Mouse (Mus musculus) T-cell, adult 66 days (primary cell): ENCODE results near the gene Il27ra. TPM values are rescaled to one million over a fixed set of nuclear protein-coding genes. Genes with fewer than 3 reads are reported as not detected.

ENCODE experiments used
- total RNA-seq, 2 experiments: library from RNA; stranded (reverse); gene quantifications; 3 replicates in 1 of 2; 4 replicates in 1 of 2; pipeline ENCODE4 v1.2.4; 2023

The Il27ra gene
- total RNA-seq: 100 to 1,000 TPM; 284 to 309 TPM

DNA sequence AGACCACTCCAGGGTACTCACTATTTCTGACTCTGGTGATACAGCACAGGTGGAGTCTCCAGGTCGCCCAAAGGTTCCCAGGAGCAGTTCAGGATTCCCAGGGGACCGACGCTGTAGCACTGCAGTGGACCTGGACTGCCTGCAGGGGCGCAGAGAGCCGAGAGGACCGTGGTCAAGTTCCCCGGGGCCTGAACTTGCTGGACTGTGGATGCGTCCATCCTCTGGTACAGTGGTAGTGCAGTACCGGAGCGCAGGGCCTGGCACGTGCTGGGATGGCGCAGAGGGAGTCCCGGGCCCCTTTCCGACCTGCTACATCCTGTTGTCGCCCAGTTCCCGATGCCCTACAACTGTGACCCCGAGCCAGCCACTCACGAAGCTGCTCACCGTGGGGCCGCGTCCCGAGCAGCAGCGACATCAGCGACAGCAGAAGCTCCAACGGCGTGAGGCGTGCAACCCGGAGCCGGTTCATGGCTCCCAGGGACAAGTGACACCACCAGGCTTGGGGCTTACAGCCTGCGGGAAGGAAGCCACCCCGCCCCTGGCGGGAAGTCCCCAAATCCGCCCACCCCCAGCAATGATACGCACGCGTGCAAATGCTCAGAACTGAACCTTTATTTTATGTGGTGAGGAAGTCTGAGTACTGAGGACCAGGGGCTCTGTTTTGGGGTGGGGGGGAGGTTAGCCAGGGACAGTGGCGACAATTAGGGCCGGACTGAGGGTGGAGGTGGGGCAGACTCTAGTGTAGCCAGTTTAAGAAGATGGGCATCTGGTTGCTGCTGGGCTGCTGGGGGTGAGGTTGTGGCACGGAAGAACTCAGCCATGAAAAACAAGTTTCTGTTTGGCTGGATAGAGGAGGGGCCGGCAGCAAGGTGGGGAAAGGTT is at the start of gene Il27ra:
Il27ra (minus strand) TSS at position 524 of the 882 bp plus-strand sequence.

DNA sequence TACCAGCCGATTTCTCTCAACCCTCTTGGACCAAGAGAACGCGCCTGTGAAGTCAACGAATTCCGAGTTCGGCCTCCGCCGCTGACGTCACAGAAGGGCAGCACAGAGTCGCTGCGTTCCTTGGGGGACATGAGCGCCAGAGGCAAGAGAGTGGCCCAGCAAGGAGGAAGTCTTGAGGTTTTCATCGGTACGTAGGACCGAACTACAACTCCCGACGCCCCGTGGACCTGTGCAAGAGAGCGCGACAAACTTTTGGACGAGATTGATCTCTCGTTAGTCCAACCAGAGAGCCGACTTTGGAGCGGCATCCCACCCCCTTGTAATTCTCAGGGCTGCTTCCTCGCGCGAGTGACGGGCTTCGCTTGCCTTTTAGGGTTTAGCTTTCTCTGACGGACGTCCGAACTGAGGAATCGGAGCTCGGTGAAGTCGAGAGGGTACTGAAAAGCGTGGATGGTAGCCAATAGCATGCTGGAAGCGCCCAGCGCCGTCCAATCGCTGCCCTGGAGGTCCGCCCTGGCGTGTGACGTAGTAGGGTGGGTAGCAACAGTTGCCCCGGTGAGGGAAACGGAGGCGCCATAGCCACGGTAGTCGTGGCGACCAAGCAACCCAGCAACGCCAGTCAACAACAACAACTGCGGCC is 24.0 kb upstream of the Il27ra start, which contains the start of gene Rfx1:
Rfx1 (plus strand) TSS at position 544 of the 640 bp plus-strand sequence.

DNA sequence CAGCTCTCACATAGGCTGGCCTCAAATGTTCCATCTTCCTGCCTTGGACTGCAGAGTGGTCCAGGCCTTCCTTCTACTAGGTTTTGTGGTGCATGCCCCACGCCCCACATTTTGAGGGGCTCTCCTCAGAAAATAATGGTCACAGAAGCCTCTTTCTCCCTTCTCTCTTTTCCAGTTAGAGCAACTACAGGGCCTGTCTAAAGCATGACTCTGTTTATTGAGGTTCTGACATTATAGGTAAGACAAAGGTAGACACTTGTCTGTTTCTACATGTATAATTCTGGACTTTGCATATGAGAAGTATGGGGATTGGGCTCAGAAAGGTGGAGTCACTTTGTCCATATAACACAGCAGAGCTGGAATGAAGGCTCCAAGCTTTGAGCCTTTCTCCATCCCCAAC is 22.6 kb upstream of the Il27ra start, which contains the start of gene Gm10643:
Gm10643 (minus strand) TSS at position 101 of the 400 bp plus-strand sequence.

DNA sequence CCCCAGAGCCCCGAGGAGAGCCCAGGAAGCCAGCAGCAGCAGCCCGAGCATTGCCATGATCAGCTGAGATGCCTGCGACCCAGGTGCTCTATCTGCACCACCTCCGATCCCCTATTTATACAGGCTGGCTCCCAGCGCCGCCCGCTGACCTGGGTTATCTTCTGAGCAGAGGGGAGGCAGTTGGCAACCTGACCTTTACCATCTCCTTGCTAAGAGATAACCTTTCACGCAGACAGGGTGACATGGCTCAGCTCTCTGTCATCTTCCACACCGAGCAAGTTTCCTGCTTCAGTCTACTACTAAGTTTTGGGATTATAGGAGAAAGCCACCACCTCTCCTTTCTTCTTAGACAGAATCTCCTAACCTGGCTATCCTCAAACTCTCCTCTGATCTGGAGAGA is 2.5 kb upstream of the Il27ra start, which contains the start of gene Rln3:
Rln3 (minus strand) TSS at position 101 of the 400 bp plus-strand sequence.

DNA sequence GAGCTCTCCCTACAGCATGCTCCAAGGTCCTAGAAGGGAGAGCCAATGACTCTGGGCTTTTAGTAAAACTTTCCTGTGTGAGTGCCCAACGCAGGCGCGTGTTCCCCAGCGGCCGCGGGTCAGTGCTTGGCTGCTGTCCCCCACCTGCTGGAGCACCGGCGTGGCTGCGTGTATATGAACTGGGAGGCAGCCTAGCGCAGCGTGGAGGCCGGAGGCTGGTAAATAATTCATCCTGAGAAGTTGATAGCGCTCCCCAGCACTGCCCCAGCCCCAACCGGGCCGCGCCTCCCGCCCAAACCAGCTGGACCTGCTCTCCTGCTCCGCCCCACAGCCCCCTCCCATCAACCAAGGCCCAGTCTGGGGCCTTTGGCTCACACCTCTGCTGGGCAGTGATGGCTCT is 21.3 kb downstream of the Il27ra start, which contains the start of gene Palm3:
Palm3 (plus strand) TSS at position 376 of the 400 bp plus-strand sequence.

DNA sequence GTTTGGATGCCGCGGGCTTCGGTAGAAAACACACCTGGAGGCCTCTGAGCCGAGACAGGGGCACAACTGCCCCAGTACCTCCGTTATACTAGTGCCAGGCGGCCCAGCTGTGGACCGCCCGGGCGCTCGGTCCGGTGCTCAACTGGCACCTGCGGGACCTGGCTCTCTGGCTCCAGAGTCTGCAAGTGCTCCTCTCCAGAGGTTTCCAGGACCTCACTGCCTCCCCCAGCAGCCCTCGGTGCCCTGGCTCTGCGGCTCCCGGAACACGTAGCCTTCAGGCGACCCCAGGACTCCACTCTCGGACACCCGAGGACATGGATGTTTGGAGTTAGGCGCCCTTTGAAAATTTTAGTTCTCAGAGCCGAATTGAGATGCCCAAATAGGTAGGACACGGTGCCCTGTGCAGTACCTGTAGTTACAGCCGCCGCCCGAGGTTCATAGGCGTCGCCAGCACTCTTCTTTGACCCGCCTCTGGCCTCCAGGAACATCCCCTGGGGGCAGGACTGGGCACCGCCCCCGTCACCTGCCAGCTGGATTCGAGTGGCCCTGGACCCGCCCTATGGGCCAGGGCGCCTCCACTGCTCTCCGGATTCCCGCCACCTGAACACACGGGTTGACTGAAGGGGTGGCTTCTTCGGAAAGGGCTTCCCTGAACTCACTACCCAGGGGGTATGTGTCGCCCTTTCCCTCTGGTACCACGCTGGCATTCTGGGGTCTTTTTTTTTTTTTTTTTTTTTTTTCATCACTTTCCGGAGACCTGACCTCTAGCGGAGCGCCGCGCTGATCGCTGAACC is 30.5 kb downstream of the Il27ra start, which contains the start of gene 2210011C24Rik:
2210011C24Rik (minus strand) TSS at position 467 of the 794 bp plus-strand sequence.

DNA sequence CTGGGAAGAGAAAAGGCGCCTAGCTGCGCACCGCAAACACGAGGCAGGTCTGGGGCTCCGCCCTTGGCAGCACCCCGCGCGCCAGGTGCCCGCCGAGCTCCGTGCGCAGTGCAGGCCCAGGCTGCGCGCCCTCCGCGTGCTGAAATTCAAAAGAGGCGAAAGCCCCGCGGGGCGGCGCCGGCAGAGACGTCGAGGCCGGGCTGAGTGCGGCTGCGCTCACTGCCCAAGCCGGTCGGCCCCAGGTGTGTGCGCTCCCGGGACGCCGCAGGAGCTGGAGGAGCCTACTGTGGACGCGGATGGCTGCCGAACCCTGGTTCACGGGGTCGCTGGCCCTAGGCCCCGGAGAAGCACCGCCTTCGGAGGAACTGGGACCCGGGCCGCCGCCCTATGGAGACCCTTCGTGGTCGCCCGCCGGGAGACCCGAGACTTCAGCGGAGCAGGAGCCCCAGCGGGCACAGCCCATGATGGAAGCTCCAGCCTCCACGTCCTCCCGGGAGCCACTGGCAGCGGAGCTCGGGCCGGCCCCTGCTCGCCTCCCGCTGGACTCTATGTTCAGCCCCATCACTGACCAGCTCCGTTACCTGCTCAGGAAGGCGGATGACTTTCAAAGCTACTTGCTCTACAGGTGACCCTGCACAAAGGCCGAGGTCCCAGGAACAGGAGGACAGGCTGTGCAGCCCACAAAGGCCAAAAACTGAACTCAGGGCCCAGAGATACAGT is 40.9 kb downstream of the Il27ra start, which contains the start of gene 1700067K01Rik:
1700067K01Rik (plus strand) TSS at position 222 of the 720 bp plus-strand sequence.

DNA sequence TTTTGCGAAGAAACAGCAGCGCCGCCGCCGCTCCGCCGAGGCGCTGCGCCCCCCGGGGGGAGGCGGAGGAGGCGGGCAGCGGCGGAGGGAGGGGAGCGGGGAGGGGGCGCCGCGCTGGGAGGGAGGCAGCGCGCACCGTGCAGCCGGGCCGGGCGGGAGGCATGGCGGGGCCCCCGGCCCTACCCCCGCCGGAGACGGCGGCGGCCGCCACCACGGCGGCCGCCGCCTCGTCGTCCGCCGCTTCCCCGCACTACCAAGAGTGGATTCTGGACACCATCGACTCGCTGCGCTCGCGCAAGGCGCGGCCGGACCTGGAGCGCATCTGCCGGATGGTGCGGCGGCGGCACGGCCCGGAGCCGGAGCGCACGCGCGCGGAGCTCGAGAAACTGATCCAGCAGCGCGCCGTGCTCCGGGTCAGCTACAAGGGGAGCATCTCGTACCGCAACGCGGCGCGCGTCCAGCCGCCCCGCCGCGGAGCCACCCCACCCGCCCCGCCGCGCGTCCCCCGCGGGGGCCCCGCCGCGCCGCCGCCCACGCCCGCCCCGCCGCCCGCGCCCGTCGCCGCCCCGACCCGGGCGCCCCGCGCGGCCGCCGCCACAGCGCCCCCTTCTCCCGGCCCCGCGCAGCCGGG is 44.8 kb downstream of the Il27ra start, which contains the start of gene Samd1:
Samd1 (plus strand) TSS at position 162 of the 631 bp plus-strand sequence.

Other genes with a start within 250 kb of the Il27ra start
- gene Adgrl1, start 142.5 kb downstream of the Il27ra start, total RNA-seq: 10 to 100 TPM; 68.1 to 74.6 TPM
- gene Gm10644, start 87.4 kb downstream of the Il27ra start, total RNA-seq: 1 to 10 TPM in 1 of 2 experiments, under 1 TPM in 1; 0.98 to 1.2 TPM
- gene Asf1b, start 87.1 kb downstream of the Il27ra start, total RNA-seq: 10 to 100 TPM in 1 of 2 experiments, 1 to 10 TPM in 1; 9.5 to 12.8 TPM
- gene Prkaca, start 69.6 kb downstream of the Il27ra start, total RNA-seq: 10 to 100 TPM; 38.9 to 43.0 TPM
- 10 to 100 TPM; 47.5 to 55.7 TPM for gene Samd1, start 44.9 kb downstream of the Il27ra start, total RNA-seq
- gene 1700067K01Rik, start 41.1 kb downstream of the Il27ra start, total RNA-seq: under 1 TPM; 0.87 to 0.89 TPM
- not detected for gene 2210011C24Rik, start 30.4 kb downstream of the Il27ra start, total RNA-seq
- gene Palm3, start 21.1 kb downstream of the Il27ra start, total RNA-seq: not detected
- 1 to 10 TPM; 2.7 to 3.2 TPM for gene Rln3, start 2.4 kb upstream of the Il27ra start, total RNA-seq
- gene Gm10643, start 22.5 kb upstream of the Il27ra start, total RNA-seq: 1 to 10 TPM; 1.9 to 2.1 TPM
- gene Rfx1, start 24.2 kb upstream of the Il27ra start, total RNA-seq: 10 to 100 TPM; 94.6 to 95.5 TPM
- gene Dcaf15, start 62.2 kb upstream of the Il27ra start, total RNA-seq: 10 to 100 TPM; 61.4 to 66.8 TPM
- 10 to 100 TPM; 12.2 to 24.2 TPM for gene Podnl1, start 83.4 kb upstream of the Il27ra start, total RNA-seq
- 10 to 100 TPM; 34.1 to 37.3 TPM for gene Cc2d1a, start 105.3 kb upstream of the Il27ra start, total RNA-seq
- gene 4930432K21Rik, start 105.4 kb upstream of the Il27ra start, total RNA-seq: 1 to 10 TPM; 2.0 to 4.1 TPM
- not detected for gene Nanos3, start 142.6 kb upstream of the Il27ra start, total RNA-seq
- gene Zswim4, start 194.5 kb upstream of the Il27ra start, total RNA-seq: 10 to 100 TPM; 25.0 to 26.5 TPM
- 100 to 1,000 TPM; 166 to 169 TPM for gene D8Ertd738e, start 207.1 kb upstream of the Il27ra start, total RNA-seq
- 10 to 100 TPM; 38.4 to 42.1 TPM for gene Mri1, start 214.7 kb upstream of the Il27ra start, total RNA-seq
- 10 to 100 TPM; 21.3 to 22.5 TPM for gene Ccdc130, start 227.8 kb upstream of the Il27ra start, total RNA-seq